ENCODE assay signal across 10 mouse cellular contexts in genomic region chr6:104493459-104493858, GRCm38 (mm10). TPM values are rescaled to one million over a fixed set of nuclear protein-coding genes. Genes with fewer than 3 reads are reported as not detected.
DNase-seq lines count a peak whose midpoint lies in the region; ATAC-seq and TF ChIP-seq lines count a peak whose summit lies in the region.
"Had no signal": no experiment of that assay in that cellular context is flagged by ENCODE, and none has a peak within 500 bp of the region (broad histone marks: within the 10 kb centered on the region; RNA-seq: fewer than 3 reads in every experiment).

No protein-coding gene starts in this region.

- H3K27ac ChIP-seq in kidney, embryonic 15.5 days: no peak overlapping the region
- H3K27ac ChIP-seq in kidney, adult 2 months (ENCODE audit: insufficient read depth, low read depth, low read length): no peak overlapping the region
- H3K27ac ChIP-seq in embryonic facial prominence, embryonic 12.5 days: no peak overlapping the region
- H3K27ac ChIP-seq in hindbrain, embryonic 10.5 days: peak overlapping the region; percentile 76
- peak overlapping the region; percentile 84 for H3K27ac ChIP-seq in midbrain, embryonic 16.5 days (ENCODE audit: low read length)
- H3K27ac ChIP-seq: liver, embryonic 13.5 days had no signal

- peak overlapping the region; percentile 47 for H3K4me2 ChIP-seq in kidney, embryonic 15.5 days
- H3K4me2 ChIP-seq in embryonic facial prominence, embryonic 12.5 days (replicated peaks): peak overlapping the region; percentile 39
- peak overlapping the region; percentile 71 for H3K4me2 ChIP-seq in midbrain, embryonic 16.5 days (ENCODE audit: low read length)
- H3K4me2 ChIP-seq: liver, embryonic 13.5 days had no signal

- H3K9me3 ChIP-seq in kidney, embryonic 15.5 days (replicated peaks): no peaks in the 10 kb centered on the region
- no peaks in the 10 kb centered on the region for H3K9me3 ChIP-seq in embryonic facial prominence, embryonic 12.5 days
- H3K9me3 ChIP-seq in hindbrain, embryonic 10.5 days: no peaks in the 10 kb centered on the region
- H3K9me3 ChIP-seq in midbrain, embryonic 16.5 days (replicated peaks; ENCODE audit: control insufficient read depth, low read length, poor library complexity, severe bottlenecking): no peaks in the 10 kb centered on the region
- H3K9me3 ChIP-seq: liver, embryonic 13.5 days had no signal

- H3K27me3 ChIP-seq in kidney, embryonic 15.5 days: no peaks in the 10 kb centered on the region
- H3K27me3 ChIP-seq in kidney, adult 2 months (replicated peaks; ENCODE audit: control insufficient read depth, insufficient read depth, low read length): no peaks in the 10 kb centered on the region
- H3K27me3 ChIP-seq in embryonic facial prominence, embryonic 12.5 days: no peaks in the 10 kb centered on the region
- no peaks in the 10 kb centered on the region for H3K27me3 ChIP-seq in hindbrain, embryonic 10.5 days (ENCODE audit: insufficient read depth, poor library complexity, severe bottlenecking)
- no peaks in the 10 kb centered on the region for H3K27me3 ChIP-seq in midbrain, embryonic 16.5 days (ENCODE audit: control insufficient read depth, insufficient read depth, low read depth, low read length)
- H3K27me3 ChIP-seq: CH12.LX; liver, embryonic 13.5 days had no signal

- no peak for DNase-seq in kidney, adult 2 months
- no peak for DNase-seq in hindbrain, embryonic 10.5 days (ENCODE audit: low spot score)
- DNase-seq in Muller cell, postnatal 12 days (ENCODE audit: inconsistent ontology term): no peak
- DNase-seq in lung, postnatal 25 days (ENCODE audit: low spot score): no peak
- DNase-seq in lung, postnatal 4 days: no peak
- DNase-seq: liver, embryonic 13.5 days had no signal

- H3K9ac ChIP-seq in kidney, embryonic 15.5 days: no peak overlapping the region
- no peak overlapping the region for H3K9ac ChIP-seq in embryonic facial prominence, embryonic 12.5 days
- H3K9ac ChIP-seq in midbrain, embryonic 16.5 days (ENCODE audit: low read depth, low read length): peak overlapping the region; percentile 73
- H3K9ac ChIP-seq: liver, embryonic 13.5 days had no signal

- no peak for TF ChIP-seq POLR2A in kidney, adult 2 months (IDR thresholded peaks at IDR 0.05; ENCODE audit: low read depth, low read length)

- H3K36me3 ChIP-seq in kidney, embryonic 15.5 days: no peaks in the 10 kb centered on the region
- no peaks in the 10 kb centered on the region for H3K36me3 ChIP-seq in kidney, adult 2 months (ENCODE audit: control insufficient read depth, insufficient read depth, low read length)
- H3K36me3 ChIP-seq in embryonic facial prominence, embryonic 12.5 days: no peaks in the 10 kb centered on the region
- H3K36me3 ChIP-seq in hindbrain, embryonic 10.5 days: no peaks in the 10 kb centered on the region
- no peaks in the 10 kb centered on the region for H3K36me3 ChIP-seq in midbrain, embryonic 16.5 days (ENCODE audit: control insufficient read depth, insufficient read depth, low read length)
- H3K36me3 ChIP-seq: liver, embryonic 13.5 days had no signal

- 59% methylated on average over 6 of the region's 6 CpGs for WGBS in kidney, embryonic 15.5 days
- 44% methylated on average over 6 of the region's 6 CpGs for WGBS in kidney, adult 2 months
- WGBS in embryonic facial prominence, embryonic 12.5 days: 60% methylated on average over 6 of the region's 6 CpGs
- WGBS in hindbrain, embryonic 10.5 days: 72% methylated on average over 6 of the region's 6 CpGs
- 13% methylated on average over 6 of the region's 6 CpGs for WGBS in midbrain, embryonic 16.5 days

- ATAC-seq in kidney, embryonic 15.5 days (replicated peaks; ENCODE audit: low FRiP score): no peak
- ATAC-seq in embryonic facial prominence, embryonic 12.5 days (ENCODE audit: insufficient number of reproducible peaks, insufficient read depth, low FRiP score, low TSS enrichment): no peak
- ATAC-seq in midbrain, embryonic 16.5 days: peak; percentile 56

- no peaks in the 10 kb centered on the region for H3K4me1 ChIP-seq in kidney, embryonic 15.5 days
- H3K4me1 ChIP-seq in kidney, adult 2 months (ENCODE audit: control insufficient read depth, insufficient read depth, low read length): no peaks in the 10 kb centered on the region
- no peaks in the 10 kb centered on the region for H3K4me1 ChIP-seq in embryonic facial prominence, embryonic 12.5 days
- peaks cover 17% of the 10 kb centered on the region for H3K4me1 ChIP-seq in hindbrain, embryonic 10.5 days (replicated peaks)
- H3K4me1 ChIP-seq in midbrain, embryonic 16.5 days (ENCODE audit: control insufficient read depth, insufficient read depth, low read length): peaks cover 8% of the 10 kb centered on the region
- H3K4me1 ChIP-seq: liver, embryonic 13.5 days had no signal

- H3K4me3 ChIP-seq in kidney, embryonic 15.5 days (replicated peaks): peak overlapping the region; percentile 24
- H3K4me3 ChIP-seq in kidney, adult 2 months (ENCODE audit: insufficient read depth, low read depth, low read length): no peak overlapping the region
- H3K4me3 ChIP-seq in embryonic facial prominence, embryonic 12.5 days: peak overlapping the region; percentile 13; the same call in 1 of the 2 replicates
- peak overlapping the region; percentile 32 for H3K4me3 ChIP-seq in hindbrain, embryonic 10.5 days
- peak overlapping the region; percentile 51 for H3K4me3 ChIP-seq in midbrain, embryonic 16.5 days (ENCODE audit: low read depth, low read length)
- H3K4me3 ChIP-seq: liver, embryonic 13.5 days had no signal

- no peak for TF ChIP-seq CTCF in kidney, adult 2 months (conservative IDR thresholded peaks at IDR 0.05; ENCODE audit: insufficient read depth, insufficient read length, low read depth, low read length)

RNA-seq across cellular contexts. Expression of gene Cntn6, which starts 0.9 kb away (rescaled TPM):
- polyA plus RNA-seq in kidney, embryonic 15.5 days (2015; fragmentation: Nextera tagmentation; extraction: Ambion mirVana): 2.4 and 3.2 TPM in 2 replicates
- 0.03 and 0.09 TPM in 2 replicates for polyA plus RNA-seq in kidney, adult 2 months (2012; rRNA removed)
- polyA plus RNA-seq in embryonic facial prominence, embryonic 12.5 days (2016; fragmentation: Nextera tagmentation; extraction: Ambion mirVana): 2.3 and 3.0 TPM in 2 replicates
- 0.39 and 0.66 TPM in 2 replicates for polyA plus RNA-seq in hindbrain, embryonic 10.5 days (2016; fragmentation: Nextera tagmentation; extraction: Ambion mirVana)
- 18.1 and 18.3 TPM in 2 replicates for polyA plus RNA-seq in midbrain, embryonic 16.5 days (2015; fragmentation: Nextera tagmentation; extraction: Ambion mirVana)
- polyA plus RNA-seq: liver, embryonic 13.5 days had no signal

Comparison
In these comparisons a context has a peak if more than half of its experiments do, and no peak if none do; other contexts are left out.
1. H3K27ac ChIP-seq: peak in hindbrain, embryonic 10.5 days (single experiment) and midbrain, embryonic 16.5 days (single experiment); none in kidney, embryonic 15.5 days (single experiment), kidney, adult 2 months (single experiment) and embryonic facial prominence, embryonic 12.5 days (single experiment).
2. Peak in every context shown above with its lines, with median percentiles within 50 percentile points of each other: H3K4me2 ChIP-seq.